Mouse (Mus musculus): ENCODE data around the gene Rad9a.
"Not testable (repeated sequence)": the region's sequence is repeated elsewhere in the genome, so short reads cannot be mapped to it uniquely, and the experiment has no call there.

The Rad9a gene

DNA sequence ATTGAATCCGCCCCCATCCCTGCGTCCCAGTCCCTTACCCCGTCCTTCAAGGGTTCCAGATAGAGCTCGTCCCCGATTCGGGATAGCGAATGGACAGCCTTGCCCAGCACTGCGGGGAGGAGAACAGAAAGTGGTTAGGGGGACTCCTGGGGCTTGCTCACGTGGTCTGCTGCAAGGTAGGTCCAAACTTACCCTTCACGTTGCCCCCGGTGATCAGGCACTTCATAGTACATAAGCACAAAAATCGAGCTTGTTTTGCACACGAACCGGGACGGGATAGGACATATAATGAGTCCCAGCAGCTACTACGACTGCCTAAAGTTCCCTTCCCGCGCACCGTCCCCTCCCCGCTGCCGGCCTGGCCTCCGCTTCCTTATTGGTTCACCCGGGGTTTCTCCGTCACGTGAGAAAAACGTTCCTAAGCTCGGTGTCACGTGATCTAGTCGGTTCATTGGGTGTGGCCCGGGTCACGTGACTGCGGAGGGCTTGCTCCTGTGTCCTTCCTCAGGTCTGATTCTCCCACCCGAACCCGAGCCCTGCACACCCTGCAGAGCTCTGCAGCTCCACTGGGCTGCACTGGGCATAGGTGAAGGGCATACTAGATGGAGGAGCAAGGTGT lies at the start of gene Rad9a:
Gene Rad9a (minus strand): TSS at position 372 of the 619 bp plus-strand sequence.
- DNase-seq (ENCODE audit: low read depth, low spot score): peak; percentile 97

DNA sequence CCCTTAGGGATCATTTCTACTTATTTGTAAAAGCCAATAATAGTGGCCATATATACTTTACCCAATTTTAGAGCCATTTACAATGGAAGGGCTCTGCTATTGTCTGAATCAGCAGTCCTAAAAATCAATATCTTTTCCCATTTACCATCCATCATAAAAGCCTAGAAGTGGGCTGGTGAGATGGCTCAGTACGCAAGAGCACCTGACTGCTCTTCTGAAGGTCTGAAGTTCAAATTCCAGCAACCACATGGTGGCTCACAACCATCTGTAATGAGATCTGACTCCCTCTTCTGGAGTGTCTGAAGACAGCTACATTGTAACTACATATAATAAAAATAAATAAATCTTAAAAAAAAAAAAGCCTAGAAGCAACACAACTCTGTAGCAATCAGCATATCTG lies 47.2 kb upstream of the Rad9a start:
- not testable (repeated sequence) for DNase-seq (ENCODE audit: low read depth, low spot score)

DNA sequence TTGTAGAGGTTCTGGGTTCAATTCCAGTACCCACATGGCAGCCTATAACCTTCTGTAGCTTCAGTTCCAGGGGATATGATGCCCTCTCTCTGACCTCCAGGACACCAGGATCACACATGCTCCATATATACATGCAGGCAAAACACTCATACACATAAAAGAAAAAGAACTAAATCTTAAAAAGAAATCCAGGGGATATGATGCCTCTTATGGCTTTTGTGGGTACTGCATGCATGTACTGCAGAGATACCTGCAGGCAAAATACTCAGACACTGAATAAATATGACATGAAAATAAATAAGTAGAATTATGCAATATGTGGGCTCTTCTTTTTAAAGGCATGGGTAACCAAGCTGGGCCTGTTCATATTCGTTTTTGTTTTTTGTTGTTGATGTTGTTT lies 45.5 kb upstream of the Rad9a start:
- no peak for DNase-seq (ENCODE audit: low read depth, low spot score)

DNA sequence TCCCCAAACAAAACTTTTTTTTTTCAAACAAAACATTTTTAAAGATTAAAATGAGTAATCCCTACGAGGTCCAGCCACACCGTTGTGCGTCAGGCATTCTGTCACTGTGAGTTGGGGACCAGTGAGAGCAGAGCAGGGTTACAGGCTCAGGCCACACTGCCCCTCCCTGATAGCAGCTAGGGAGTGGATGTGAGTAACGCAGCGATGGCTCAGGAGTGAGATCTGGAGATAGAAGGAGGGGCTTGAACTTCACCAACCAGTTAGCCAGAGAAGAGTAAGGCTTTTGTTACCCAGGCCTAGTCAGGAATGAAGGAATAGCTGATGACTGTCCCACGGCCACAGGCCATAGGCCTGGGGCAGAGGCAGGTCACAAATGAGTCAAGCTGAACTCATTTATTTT lies 43.3 kb upstream of the Rad9a start:
- DNase-seq (ENCODE audit: low read depth, low spot score): no peak

DNA sequence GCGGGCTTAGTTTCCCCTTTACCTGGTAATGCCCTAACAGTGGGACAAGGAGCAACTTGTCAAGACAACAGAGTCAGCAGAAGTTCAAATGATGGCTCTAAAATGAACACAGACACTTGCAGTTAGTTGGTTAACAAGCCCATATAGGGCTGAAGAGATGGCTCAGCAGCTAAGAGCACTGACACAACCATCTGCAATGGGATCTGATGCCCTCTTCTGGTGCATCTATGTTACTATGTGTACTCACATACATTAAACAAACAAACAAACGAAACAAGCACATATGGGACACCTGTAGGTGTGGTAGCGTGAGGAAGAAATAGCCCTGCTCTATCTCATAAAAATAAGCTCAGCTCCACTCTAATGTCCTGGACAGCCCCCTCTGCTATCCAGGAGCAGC lies 41.0 kb upstream of the Rad9a start:
- no peak for DNase-seq (ENCODE audit: low read depth, low spot score)

DNA sequence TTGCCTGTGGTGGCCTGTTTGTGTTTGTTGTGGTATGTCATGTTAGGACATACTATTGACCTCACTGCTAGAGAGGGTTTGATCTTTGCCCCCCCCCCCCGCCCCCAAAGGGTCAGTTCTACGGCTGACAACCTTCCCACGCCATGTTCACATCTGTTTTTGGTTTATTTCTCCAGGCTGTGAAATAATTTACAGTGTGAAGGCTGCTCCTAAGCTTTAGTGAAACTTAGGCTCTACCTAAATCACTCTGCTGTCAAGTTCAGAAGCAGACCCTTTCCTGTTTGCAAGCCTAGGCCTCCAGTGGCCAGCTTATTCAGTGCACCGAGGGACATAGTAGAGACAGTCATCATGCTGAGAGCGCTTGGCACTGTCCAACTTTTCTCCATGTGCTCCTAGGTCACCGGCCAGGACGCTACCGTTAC lies 38.8 kb upstream of the Rad9a start:
- DNase-seq (ENCODE audit: low read depth, low spot score): no peak

DNA sequence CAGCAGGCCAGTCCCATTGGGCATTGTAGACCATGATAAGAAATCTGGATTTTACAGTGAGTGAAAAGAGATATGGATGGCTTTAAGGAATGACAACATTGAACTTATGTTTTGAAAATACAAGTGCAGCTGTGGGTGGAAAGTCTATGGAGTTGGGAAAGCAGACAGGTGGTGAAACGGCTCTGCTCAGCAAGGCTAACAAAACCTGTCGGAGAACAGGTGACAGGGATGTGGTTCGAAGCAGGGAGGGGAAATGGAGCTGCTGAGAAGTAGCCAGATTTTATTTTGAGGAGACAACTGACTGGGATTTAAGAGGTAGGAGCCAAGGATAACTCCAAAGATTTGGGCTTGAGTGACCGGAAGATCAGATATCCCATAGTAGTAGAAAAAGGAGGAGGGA lies 33.1 kb upstream of the Rad9a start:
- DNase-seq (ENCODE audit: low read depth, low spot score): no peak

DNA sequence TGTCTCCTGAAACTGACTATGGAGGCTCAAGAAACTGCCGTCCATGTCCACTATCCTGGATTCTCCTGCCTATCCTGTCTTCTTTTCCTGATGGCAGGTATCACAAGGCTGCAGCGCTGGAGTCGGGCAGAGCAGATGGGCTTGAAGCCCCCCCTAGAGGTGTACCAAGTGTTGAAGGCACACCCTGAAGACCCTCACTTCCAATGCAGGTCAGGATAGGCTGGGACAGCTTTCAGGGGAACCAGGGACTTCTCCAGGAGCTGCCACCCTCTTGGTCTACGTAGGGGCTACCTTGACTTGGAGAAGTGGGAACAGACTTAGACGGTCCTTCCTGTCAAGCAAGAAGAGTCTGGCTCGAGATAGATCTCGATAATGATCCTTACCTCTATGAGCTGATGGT lies 31.2 kb upstream of the Rad9a start:
- DNase-seq (ENCODE audit: low read depth, low spot score): no peak

DNA sequence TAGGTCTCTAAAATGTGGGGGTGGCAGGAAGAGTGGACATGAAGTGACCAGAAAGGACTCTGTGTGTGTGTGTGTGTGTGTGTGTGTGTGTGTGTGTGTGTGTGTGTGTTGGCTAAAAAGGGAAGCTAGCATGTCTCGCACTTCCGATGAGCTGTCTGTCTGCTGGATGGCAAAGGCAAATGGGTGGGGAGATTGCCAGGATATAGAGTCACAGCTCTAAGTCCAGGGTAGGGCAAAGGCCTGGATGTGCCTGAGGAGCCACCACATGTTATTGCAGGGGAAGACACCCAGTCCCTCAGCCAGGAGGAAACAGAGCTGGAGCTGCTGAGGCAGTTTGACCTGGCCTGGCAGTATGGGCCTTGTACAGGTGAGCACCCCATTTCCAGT lies 30.7 kb upstream of the Rad9a start:
- DNase-seq (ENCODE audit: low read depth, low spot score): no peak

DNA sequence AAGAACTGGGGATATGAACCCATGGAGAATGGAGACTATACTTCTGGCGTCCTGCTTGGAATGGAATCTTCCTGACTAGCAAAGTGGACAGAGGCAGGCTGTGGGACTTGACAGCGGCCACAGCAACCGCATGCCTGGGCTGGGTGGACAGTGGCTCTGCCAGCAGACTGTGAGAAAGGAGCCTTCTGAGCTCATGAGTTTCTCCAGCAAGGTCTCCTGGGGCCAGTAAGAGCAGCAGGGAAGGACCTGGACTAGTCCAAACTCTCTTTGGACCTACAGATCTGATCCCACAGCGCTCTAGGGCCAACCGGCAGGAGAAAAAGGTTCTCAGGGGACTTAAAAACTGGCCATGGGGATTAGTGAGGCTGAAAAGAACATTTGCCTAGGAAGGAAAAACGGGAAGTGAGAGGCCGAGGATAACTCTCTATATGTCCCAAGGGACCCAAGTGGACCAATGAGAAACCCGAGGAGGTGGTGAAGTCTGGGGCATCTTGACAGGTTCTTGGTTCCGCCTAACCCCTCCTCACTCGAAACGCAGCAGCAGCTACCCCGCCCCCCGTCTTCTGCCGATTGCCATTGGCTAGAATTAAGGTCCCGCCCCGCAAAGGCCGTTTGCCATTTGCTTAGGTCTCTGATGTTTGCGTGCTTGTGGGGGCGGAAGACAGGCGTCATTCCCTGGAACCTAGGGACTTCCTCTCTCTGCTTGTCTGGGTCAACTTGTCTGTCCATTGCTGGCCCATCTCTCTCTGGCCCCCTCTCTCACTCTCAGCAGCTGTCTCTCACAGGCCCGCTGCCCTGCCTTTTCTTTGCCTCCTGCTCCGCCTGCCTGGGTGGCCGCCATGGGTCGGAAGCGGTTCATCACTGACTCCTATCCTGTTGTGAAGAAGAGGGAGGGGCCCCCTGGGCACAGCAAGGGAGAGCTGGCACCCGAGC lies 30.1 kb upstream of the Rad9a start, which contains the start of gene Pold4:
Gene Pold4 (plus strand): TSS at position 647 of the 933 bp plus-strand sequence.
- DNase-seq (ENCODE audit: low read depth, low spot score): peak; percentile 72

DNA sequence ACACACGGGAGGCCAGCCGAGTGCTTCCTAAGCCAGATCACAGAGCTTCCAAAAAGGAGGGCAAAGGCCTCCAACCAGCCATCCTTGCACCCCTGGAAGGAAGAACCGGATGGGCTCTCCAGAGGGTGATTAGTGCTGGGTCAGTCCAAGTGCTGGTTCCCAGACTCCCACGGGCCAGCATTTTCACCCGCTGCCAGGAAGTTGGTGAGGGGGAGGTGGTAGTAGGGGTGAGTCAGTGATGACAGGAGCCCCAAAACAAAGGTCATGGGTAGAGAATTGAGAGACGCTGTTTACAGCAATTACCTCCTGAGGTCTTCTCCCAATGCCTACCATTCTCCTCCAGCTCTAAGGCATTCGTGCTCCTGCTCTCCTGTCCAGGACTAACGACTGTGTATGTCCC lies 29.0 kb upstream of the Rad9a start:
- no peak for DNase-seq (ENCODE audit: low read depth, low spot score)

DNA sequence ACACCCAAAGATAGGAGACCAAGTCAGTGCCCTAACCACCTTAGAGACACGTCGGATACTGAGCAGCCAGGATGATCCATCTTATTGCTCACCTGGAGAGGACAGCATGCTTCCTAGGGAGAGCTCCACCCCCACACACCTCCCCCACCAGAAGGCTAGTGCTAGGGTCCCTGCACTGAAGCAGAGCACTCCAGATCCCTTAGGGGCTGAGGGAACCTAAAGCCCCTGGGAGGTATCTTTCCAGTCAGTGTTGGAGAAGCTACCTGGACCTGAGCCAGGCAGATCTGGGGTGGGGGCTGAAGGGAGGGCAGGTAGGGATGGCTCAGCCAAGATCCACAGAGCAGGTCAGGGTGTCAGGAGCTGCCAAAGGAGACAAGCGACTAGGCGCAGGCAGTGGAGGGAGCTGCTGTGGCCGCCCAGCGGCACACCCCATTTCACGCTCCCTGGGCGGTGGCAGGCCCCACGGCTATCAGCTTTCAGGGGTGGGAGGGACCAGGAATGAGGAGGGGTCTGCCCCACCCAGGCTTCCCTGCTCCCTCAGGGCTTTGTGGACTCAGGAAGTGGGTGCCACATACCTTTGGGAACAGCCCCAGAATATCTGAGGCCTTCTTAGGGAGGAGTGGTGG lies 28.1 kb upstream of the Rad9a start:
- DNase-seq (ENCODE audit: low read depth, low spot score): no peak

DNA sequence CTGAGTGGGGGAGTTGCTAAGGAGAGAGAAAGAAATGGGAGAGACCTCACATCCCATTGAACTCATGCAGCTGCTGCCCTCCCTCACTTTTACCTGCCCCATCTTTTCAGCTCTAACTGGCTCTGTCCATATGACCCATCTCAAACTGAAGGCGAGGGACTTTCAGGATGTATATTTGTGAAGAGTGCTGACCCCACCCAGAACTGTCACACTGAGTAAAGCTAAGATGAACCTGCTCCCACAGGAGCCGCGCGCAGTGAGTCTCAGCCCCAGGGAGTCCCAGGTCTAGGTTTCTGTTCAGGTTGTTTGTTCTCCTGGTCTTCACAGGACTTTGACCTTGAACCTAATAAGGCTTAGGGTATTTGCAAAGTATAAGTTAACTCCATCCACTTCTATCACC lies 27.4 kb upstream of the Rad9a start:
- DNase-seq (ENCODE audit: low read depth, low spot score): no peak

DNA sequence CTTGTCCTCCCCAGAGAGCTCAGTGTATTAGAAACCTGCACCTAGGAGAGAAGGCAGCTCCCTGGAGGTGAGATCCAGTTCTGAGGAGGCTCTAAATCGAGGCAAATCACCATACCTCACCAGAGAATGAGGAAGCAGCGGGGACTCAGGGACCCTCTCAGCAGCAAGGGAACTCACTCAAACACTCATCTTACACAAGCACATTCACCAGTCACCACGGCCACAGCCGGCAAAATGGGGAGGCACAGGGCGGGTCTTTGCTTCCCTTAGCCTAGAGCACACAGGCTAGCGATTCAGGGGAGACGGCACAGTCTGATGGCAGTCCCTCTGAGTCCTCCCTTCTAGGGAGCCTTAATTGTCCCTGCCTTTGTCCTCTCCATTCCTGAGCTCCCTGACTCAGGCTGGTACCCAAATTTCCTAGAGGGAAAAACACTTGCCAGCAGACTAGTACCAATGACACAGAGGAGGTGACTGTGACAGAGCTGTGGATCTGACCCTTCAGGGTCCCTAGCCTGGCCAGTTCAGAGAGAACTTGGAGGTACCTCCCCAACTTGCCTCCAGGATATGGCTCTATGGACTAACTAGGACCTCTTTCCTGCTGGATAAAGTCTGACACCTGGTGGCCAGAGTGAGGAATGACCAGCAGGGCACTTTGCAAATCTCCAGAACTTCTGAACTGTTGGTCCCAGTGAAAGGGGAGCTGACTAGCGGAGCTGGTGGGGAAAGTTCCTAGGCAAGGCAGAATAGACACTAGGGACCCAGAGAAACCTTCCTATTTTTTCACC lies 26.6 kb upstream of the Rad9a start:
- peak; percentile 67 for DNase-seq (ENCODE audit: low read depth, low spot score)

DNA sequence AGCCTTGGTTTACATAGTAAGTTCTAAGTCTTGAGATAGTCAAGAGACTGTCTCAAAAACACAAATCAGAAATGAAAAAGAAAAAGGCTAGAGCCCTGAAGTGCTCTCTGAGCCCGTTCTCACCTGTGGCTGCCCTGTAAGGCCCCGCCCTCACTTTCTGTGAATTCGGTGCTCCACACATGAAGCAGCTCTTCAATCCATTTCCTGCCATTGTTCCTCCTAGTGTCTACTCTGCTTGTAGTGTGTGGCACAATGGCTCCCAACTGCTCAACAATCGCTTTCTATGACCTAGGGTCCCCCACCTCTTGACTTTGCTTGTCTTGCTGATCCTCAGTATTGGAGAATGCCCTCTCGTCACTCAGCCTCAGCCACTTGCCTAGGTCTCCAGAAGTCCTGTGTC lies 26.0 kb upstream of the Rad9a start:
- no peak for DNase-seq (ENCODE audit: low read depth, low spot score)

DNA sequence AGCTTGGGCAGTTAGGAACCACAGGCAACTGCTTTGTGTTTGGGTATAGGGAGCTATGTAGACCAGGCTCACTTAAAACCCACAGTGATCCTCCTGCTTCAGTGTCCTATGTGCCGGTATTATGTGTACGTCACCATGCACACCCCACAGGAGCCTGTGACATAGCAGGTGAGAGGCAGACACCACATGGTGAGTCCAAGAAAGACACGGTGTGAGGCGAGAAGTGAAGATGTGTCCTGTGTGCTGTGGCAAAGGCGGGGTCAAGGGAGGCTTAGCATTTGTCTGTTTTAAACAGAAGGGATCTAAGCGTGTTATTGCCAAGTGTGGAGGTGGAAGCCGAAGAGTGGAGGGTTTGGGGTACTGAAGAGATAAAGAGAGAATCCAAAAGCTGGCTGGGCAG lies 25.3 kb upstream of the Rad9a start:
- DNase-seq (ENCODE audit: low read depth, low spot score): no peak

DNA sequence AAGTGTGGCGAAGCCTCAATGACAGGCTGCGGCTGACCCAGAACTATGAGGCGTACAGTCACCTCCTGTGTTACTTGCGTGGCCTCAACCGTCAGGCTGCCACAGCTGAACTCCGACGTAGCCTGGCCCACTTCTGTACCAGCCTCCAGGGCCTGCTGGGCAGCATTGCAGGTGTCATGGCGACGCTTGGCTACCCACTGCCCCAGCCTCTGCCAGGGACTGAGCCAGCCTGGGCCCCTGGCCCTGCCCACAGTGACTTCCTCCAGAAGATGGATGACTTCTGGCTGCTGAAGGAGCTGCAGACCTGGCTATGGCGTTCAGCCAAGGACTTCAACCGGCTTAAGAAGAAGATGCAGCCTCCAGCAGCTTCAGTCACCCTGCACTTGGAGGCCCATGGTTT lies 20.7 kb upstream of the Rad9a start:
- no peak for DNase-seq (ENCODE audit: low read depth, low spot score)

DNA sequence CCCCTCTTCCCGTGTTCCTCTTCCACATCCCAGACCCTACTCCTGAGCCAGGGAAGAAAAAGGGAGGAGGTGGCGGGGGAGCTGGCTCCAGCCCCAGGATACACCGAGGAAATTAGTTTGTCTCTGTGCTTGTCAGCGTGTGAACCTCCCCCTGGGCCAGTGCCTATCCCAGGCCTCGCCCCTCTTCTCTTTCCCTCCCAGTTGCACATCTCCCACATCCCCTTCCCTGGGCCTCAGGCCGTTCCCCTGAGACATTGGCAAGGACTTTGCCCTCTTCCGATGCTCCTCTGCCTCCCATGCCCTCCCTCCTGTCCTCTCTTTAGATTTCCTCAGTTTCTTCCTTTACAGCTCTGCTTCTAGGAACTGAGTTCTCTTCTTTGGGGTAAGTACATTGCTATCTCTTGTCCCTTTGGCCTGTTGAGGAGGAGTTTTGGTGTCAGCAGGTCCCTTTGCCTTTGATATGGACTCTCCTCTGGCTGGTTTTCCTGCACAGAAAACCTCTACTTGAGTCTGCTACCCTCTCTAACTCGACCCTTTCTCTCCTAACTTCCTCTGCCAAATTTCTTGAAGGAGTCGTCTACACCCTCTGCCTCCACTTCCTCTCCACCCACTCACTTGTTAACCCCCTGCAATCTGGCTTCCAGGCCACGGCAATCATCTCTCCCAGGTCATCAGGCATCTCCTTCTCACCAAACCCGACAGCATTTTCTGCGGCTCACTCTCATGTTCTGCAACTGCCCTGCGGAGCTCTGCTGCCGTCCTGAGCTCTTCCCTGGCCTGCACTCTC lies 19.7 kb upstream of the Rad9a start:
- no peak for DNase-seq (ENCODE audit: low read depth, low spot score)

DNA sequence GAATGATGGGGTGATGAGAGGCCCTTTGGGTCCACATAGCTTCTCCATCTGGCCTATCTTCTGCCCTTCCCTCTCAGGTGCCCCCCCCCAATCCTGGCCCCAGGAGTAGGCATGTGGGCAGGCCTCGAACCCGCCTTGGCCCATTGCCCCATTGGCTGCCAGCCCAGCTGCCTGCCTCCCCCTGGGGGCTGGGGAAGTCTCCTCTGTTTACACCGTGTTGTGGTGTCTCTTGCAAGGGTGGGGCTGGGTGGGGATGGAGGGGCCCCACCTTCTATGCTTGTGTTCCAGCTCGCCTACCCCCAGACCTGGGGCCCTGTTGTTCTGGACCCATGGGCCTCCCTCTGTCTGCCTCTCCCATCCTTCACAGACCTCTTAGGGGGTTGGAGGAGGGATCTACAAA lies 19.0 kb upstream of the Rad9a start:
- DNase-seq (ENCODE audit: low read depth, low spot score): no peak

DNA sequence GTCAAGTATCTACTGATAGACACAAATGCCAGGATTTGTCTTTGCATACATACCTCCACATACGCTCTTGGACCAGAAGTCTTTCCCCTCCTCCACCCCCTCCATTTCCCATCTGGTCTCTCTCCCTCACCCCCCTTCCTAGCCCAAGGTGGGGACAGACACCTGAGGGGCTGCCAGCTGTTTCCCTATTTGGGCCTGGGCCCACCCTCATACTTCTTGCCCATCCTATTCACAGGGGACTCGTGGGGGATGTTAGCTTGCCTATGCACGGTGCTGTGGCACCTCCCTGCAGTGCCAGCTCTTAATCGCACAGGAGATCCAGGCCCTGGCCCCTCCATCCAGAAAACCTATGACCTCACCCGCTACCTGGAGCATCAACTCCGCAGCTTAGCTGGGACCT lies 18.5 kb upstream of the Rad9a start:
- no peak for DNase-seq (ENCODE audit: low read depth, low spot score)

DNA sequence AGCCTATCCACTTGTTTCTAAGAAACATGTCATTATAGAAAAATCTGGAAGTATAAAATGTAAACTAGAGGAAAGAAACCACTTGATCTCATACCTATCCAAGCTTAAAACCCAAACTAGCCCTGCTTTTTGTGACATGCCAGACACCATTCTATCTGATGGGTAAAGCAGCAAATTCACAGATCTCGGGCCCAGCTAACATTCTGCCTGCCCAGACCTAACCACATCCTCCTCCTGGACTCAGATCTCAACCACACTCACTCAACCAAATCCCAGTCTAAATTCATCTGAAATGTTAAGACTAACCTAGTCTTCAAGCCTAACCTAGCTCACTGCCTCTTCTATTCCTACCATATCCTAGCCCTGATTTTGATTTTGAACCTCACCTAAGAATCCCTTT lies 17.3 kb upstream of the Rad9a start:
- no peak for DNase-seq (ENCODE audit: low read depth, low spot score)
